Mouse (Mus musculus): ENCODE measurements at regions not wholly inside any gene's neighbourhood (a gene's known extent, or its start where the extent isn't known, plus 50 kb on each side); places are given as distances from the start of the nearest gene placed in this dataset.

DNA sequence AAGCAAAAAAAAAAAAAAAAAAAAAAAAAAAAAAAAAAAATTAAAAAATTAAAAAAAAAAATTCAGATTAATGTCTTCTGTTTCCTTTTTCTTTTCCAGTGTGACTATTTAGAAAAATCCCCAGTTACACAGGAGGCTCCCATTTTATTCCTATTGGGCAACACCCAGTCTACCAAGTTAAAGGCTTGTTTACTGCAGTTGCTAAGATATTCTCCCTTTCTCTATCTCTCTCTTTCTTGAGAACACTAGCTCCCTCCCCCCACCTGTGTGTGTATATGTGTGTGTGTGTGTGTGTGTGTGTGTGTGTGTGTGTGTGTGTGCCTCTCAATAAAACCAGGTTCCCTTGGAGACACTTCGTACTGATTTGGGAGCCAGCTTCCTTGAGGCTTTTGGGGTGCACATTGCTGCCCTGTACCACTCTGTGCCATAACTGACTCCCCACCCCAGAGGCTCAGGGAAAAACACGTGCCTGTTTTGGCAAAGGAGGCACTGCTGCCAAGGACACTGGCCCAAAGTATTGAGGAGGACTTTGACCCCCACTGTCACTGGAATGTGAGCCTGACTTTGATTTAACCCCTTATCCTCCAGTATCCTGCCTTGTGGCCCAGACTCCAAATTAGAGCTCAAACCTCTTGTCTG, 50.3 kb downstream of the Anapc15-ps start:
- no peak for DNase-seq (ENCODE audit: low spot score in 2 of 2)

DNA sequence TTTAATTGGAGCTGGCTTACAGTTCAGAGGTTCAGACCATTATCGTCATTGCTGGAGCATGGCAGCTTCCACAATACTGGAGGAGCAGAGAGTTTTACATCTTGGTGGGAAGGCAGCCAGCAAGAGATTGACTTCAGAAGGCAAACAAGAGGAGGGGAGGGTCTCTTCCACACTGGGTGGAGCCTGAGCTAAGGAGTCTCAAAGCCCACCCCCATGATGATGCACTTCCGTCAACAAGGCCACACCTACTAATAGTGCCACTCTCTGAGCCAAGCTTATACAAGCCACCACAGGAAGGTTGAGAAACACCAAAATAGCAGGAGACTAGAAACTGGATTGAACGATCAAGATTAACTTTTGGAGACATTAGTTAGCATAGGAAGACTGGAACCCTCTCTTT, 52.5 kb downstream of the Anapc15-ps start:
- DNase-seq (ENCODE audit: low spot score in 2 of 2), result no peak

DNA sequence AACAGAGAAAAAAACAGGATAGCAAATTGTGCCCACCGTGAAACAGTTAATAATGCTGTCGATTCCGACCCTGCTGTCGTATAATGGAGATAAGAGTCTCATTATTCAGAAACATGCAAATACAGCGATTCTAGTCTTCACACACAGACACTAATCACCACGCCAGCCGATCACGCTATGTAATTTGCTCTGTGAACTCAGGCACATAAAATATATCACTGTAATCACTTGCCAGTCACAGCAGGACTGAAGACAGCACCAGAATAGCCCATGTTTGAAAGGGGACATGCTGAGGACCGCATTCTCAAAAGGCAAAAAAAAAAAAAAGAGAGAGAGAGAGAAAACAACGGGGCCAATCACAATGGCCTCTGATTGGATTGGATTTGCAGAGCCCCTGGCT, 53.6 kb downstream of the Anapc15-ps start:
- DNase-seq (ENCODE audit: low spot score in 2 of 2), result no peak

DNA sequence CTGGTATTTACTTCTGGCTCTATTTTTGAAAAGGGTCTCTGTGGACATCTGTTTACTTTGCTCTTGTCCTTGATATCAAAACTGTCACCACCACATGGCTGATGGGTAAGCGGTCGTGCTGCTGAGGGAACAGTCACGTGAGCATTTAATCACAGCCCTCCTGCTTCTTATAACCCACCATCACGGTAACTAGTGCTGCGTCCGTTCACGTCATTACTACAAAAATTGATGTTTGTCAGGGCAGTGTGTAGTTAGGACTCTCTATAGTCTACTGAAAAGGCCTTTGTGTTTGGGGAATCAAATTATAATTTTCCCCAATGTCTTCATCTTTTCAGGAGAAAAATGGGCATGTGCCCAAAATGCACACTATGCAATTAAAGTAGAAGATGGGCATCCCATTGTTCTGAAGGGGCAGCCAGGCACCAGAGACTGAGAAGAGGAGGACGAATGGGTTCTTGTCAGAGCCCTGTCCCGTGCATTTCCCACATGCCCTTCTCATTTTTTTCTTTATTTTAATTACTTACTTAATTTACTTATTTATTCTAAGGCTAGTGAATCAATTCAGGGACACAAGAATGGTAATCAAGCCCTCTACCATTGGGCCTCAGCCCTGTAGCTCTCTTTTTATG, 54.6 kb upstream of the Nudt4 start:
- DNase-seq (ENCODE audit: low spot score in 2 of 2), result no peak

DNA sequence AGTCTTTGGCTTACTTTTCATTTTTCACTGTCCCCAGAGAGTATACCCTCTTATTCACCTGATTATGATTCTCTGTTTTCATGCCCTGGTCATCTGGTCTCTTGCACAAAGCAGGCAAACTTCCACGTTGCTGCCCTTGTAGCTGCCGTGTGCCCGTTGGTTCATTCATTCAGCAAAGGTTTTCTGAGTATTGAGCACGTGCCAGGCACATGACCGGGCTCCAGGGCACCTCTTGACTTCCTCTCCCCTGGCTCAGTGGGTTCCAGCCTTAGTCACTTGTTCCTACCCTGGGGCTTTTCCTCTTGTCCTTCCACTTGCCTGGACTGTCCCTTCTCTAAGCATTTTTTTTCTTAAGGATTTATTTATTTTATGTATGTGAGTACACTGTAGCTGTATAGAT, 52.9 kb upstream of the Nudt4 start:
- DNase-seq (ENCODE audit: low spot score in 2 of 2), result no peak

DNA sequence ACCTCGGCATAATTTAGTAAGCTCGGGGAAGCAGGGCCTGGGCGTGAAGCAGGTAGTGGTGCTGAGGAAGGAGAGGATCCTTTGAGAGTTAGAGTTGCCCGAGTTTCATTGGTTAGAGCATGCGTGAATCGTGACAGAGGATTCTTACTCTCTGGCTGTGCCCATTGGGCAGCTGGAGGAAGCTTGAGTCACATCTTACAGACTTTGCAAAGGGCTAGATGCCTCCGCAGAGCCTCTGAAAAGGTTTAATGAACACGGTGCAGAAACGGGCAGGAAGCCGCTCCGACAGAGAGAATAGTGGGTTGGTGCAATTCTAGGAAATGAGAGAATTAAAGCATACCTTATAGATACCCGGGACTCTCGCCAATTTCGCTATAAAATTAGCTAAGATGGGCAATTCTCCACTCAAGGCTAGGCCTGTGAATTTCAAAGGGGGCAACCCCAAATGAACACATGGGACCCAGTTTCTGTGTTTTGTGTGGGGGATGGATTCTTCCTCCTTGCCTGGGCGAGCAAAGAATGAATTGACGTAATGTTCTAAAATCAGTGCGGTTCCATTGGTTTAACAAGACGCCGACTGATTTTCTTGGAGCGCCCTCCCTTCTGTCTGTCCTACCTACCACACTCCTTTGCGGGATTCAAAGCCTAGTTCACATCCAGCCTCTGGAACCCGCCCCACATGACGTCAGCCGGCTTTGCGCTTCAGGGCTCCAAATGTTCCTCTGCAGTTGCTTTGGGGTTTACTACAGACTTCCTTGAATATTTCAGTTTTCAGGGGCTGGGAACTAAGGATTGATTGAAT, 52.1 kb upstream of the Nudt4 start:
- peak in 1 of 2 experiments; percentile 30 for DNase-seq (ENCODE audit: low spot score in 2 of 2)

Measured in layer of hippocampus, adult 18-20 months (tissue).